Mouse (Mus musculus) ES-E14 (cell line): ENCODE measurements at regions not wholly inside any gene's neighbourhood (a gene's known extent, or its start where the extent isn't known, plus 50 kb on each side); places are given as distances from the start of the nearest gene placed in this dataset.

ENCODE experiments used
- CHD2 ChIP-seq: IDR thresholded peaks from 2 replicates; pipeline ENCODE4 v1.6.1; 2014; ENCODE audit warnings: mild to moderate bottlenecking, low read depth, low read length, inconsistent platforms
- HCFC1 ChIP-seq: IDR thresholded peaks from 2 replicates; pipeline ENCODE4 v1.6.1; 2012; ENCODE audit warnings: low read length, inconsistent platforms, borderline replicate concordance; ENCODE audit not compliant: insufficient read depth
- MAFK ChIP-seq: IDR thresholded peaks from 2 replicates; pipeline ENCODE4 v1.6.1; 2014; ENCODE audit warnings: mild to moderate bottlenecking, low read depth, low read length, inconsistent platforms; ENCODE audit not compliant: insufficient read depth
- ZC3H11A ChIP-seq: IDR thresholded peaks from 2 replicates; pipeline ENCODE4 v1.6.1; 2012; ENCODE audit warnings: low read depth, mild to moderate bottlenecking, inconsistent platforms, low read length, borderline replicate concordance
- ZNF384 ChIP-seq: IDR thresholded peaks from 2 replicates; pipeline ENCODE4 v1.6.1; 2012; ENCODE audit warnings: low read depth, low read length, inconsistent platforms

DNA sequence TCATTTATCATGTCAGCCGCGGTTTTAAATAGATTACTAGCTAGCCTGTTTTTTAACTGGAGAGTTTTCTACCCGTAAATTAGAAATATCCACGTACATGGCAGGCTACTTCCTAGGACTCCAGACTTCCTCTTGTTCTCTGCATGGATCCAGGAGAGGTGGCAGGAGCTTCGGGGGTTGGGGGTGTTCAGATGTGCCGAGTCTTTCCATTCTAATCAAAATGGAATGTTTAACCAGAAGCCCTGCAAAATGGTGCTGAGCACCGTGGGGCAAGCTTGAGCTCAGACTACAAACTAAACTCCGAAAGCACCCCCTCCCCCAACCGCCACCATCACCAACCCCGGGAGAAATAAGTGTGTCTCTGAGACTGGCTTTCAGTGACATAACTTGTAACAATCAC, 73.4 kb upstream of the 4930535I16Rik start:
- TF ChIP-seq MAFK, result no peak
- no peak for TF ChIP-seq HCFC1
- TF ChIP-seq CHD2, result no peak
- no peak for TF ChIP-seq ZNF384
- no peak for TF ChIP-seq ZC3H11A
